Mouse (Mus musculus) MEL (cell line): ENCODE measurements at regions not wholly inside any gene's neighbourhood (a gene's known extent, or its start where the extent isn't known, plus 50 kb on each side); places are given as distances from the start of the nearest gene placed in this dataset.
A peak's percentile ranks its signal among the peaks of the same experiment; 100 is the strongest.

Source experiments
- DNase-seq: peaks from one replicate; pipeline ENCODE4 v3.0.0; 2011; ENCODE audit warnings: low read depth, low spot score
- H3K27ac ChIP-seq: 2 replicates; pipeline ENCODE4 v1.5.1; 2012; ENCODE audit warnings: low read depth, mild to moderate bottlenecking, control low read depth, low read length, moderate library complexity; ENCODE audit not compliant: control insufficient read depth
- H3K27me3 ChIP-seq, 2 experiments: fragments of 150-350 bp in 1 of 2; sonication (generic) in 1 of 2; 2 replicates each; pipeline ENCODE4 v1.6.1; 2012; ENCODE audit warnings: low read length in 2 of 2, mild to moderate bottlenecking in 2 of 2, improper control_type of control experiment in 1 of 2, moderate library complexity in 1 of 2; ENCODE audit not compliant: insufficient read depth in 2 of 2, control insufficient read depth in 1 of 2
- H3K36me3 ChIP-seq, 2 experiments: 2 replicates each; pipeline ENCODE4 v1.6.1; 2012 to 2014; ENCODE audit warnings: low read length in 2 of 2, improper control_type of control experiment in 1 of 2, inconsistent platforms in 1 of 2, mild to moderate bottlenecking in 1 of 2; ENCODE audit not compliant: insufficient read depth in 2 of 2, control insufficient read depth in 1 of 2
- H3K4me1 ChIP-seq, 2 experiments: fragments of 150-350 bp in 1 of 2; sonication (generic) in 1 of 2; 2 replicates each; pipeline ENCODE4 v1.6.1; 2012; ENCODE audit warnings: low read length in 2 of 2, improper control_type of control experiment in 1 of 2, mild to moderate bottlenecking in 1 of 2; ENCODE audit not compliant: insufficient read depth in 2 of 2, control insufficient read depth in 1 of 2
- H3K4me3 ChIP-seq, 2 experiments: fragments of 150-350 bp in 1 of 2; sonication (generic) in 1 of 2; 2 replicates each; pipeline ENCODE4 v1.5.1; 2012; ENCODE audit warnings: low read depth in 2 of 2, low read length in 2 of 2, mild to moderate bottlenecking in 2 of 2, moderate library complexity in 2 of 2, control low read depth in 1 of 2, improper control_type of control experiment in 1 of 2; ENCODE audit not compliant: control insufficient read depth in 1 of 2, insufficient read depth in 1 of 2
- H3K79me2 ChIP-seq: 2 replicates; pipeline ENCODE4 v1.6.1; 2012; ENCODE audit warnings: mild to moderate bottlenecking, low read length, moderate library complexity; ENCODE audit not compliant: control insufficient read depth, poor library complexity, insufficient read depth
- H3K9ac ChIP-seq: 2 replicates; pipeline ENCODE4 v1.6.1; 2012; ENCODE audit warnings: low read depth, mild to moderate bottlenecking, control low read depth, low read length, moderate library complexity; ENCODE audit not compliant: control insufficient read depth, poor library complexity, severe bottlenecking
- H3K9me3 ChIP-seq: fragments of 150-350 bp; sonication (generic); replicated peaks from 2 replicates; pipeline ENCODE4 v1.6.1; 2012; ENCODE audit warnings: mild to moderate bottlenecking, low read length, improper control_type of control experiment, moderate library complexity; ENCODE audit not compliant: insufficient read depth
- BHLHE40 ChIP-seq: IDR thresholded peaks from 2 replicates; pipeline ENCODE4 v1.6.1; 2012; ENCODE audit warnings: low read depth, mild to moderate bottlenecking, inconsistent platforms, low read length, improper control_type of control experiment, borderline replicate concordance
- ELF1 ChIP-seq: IDR thresholded peaks from 2 replicates; pipeline ENCODE4 v1.6.1; 2014; ENCODE audit warnings: low read depth, mild to moderate bottlenecking, inconsistent platforms, low read length, improper control_type of control experiment, moderate library complexity
- EP300 ChIP-seq, 2 experiments: IDR thresholded peaks; 2 replicates each; pipeline ENCODE4 v1.6.1; 2011; ENCODE audit warnings: improper control_type of control experiment in 2 of 2, low read length in 2 of 2, low read depth in 1 of 2, mild to moderate bottlenecking in 1 of 2
- ETS1 ChIP-seq: IDR thresholded peaks from 2 replicates; pipeline ENCODE4 v1.6.1; 2012; ENCODE audit warnings: low read depth, mild to moderate bottlenecking, inconsistent platforms, low read length, improper control_type of control experiment, moderate library complexity
- GABPA ChIP-seq: IDR thresholded peaks from 2 replicates; pipeline ENCODE4 v1.6.1; 2012; ENCODE audit warnings: low read depth, mild to moderate bottlenecking, inconsistent platforms, low read length, improper control_type of control experiment, moderate library complexity
- MAX ChIP-seq: IDR thresholded peaks from 2 replicates; pipeline ENCODE4 v1.6.1; 2011; ENCODE audit warnings: low read length, improper control_type of control experiment
- MAZ ChIP-seq: IDR thresholded peaks from 2 replicates; pipeline ENCODE4 v1.6.1; 2012; ENCODE audit warnings: low read depth, mild to moderate bottlenecking, inconsistent platforms, low read length, improper control_type of control experiment
- POLR2A ChIP-seq, 2 experiments: IDR thresholded peaks; 2 replicates each; pipeline ENCODE4 v1.6.1; 2011 to 2012; ENCODE audit warnings: low read length in 2 of 2, mild to moderate bottlenecking in 2 of 2, control low read depth in 1 of 2, improper control_type of control experiment in 1 of 2, low read depth in 1 of 2, moderate library complexity in 1 of 2; ENCODE audit not compliant: control insufficient read depth in 1 of 2, insufficient read depth in 1 of 2, poor library complexity in 1 of 2
- SMC3 ChIP-seq: IDR thresholded peaks from 2 replicates; pipeline ENCODE4 v1.6.1; 2011; ENCODE audit warnings: low read depth, low read length, improper control_type of control experiment
- UBTF ChIP-seq: IDR thresholded peaks from 2 replicates; pipeline ENCODE4 v1.6.1; 2012; ENCODE audit warnings: low read depth, mild to moderate bottlenecking, inconsistent platforms, low read length, improper control_type of control experiment, moderate library complexity, borderline replicate concordance; ENCODE audit not compliant: insufficient read depth
- USF1 ChIP-seq: IDR thresholded peaks from 2 replicates; pipeline ENCODE4 v1.6.1; 2014; ENCODE audit warnings: low read depth, mild to moderate bottlenecking, inconsistent platforms, low read length, improper control_type of control experiment, moderate library complexity
- ZKSCAN1 ChIP-seq: IDR thresholded peaks from 2 replicates; pipeline ENCODE4 v1.6.1; 2012; ENCODE audit warnings: low read depth, mild to moderate bottlenecking, inconsistent platforms, low read length, improper control_type of control experiment, moderate library complexity

DNA sequence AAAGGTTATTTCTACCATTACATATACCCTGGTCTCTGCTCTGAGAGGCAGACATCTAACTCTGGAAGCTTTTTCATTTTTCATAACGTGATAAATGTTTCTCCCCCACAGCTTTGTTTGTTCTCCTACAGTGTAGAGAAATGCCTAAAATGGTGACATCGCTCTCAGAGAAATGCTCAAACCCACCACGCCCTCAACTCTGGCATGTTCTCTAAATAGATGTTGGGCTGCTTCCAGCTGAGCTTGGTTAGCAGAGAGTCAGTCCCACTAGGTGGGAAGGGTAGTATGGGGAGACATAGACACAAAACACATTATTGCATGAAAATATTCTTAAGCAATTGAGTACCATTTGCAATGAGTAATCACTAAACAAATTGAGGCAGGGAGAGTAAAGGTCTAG is 368.1 kb upstream of the Rag2 start:
- Histone ChIP-seq H3K4me3 (no peak overlapping the region), H3K9ac (no peak overlapping the region), H3K9me3 (no peaks in the 10 kb centered on the region), H3K36me3 (no peaks in the 10 kb centered on the region), H3K27ac (no peak overlapping the region)
- no peak for TF ChIP-seq POLR2A (IDR thresholded peaks at IDR 0.05; ENCODE audit: control insufficient read depth in 1 of 2, insufficient read depth in 1 of 2, low read depth in 1 of 2, low read length in 2 of 2, poor library complexity in 1 of 2)
- TF ChIP-seq ETS1 = no peak
- no peak for TF ChIP-seq MAZ
- TF ChIP-seq UBTF = no peak
- no peak for TF ChIP-seq EP300 (IDR thresholded peaks at IDR 0.05; ENCODE audit: low read depth in 1 of 2, low read length in 2 of 2)
- TF ChIP-seq ZKSCAN1 = no peak
- no peak for TF ChIP-seq ELF1
- TF ChIP-seq, all 39 proteins: peak for 0
- H3K27me3 ChIP-seq = no peaks in the 10 kb centered on the region
- no peaks in the 10 kb centered on the region for H3K4me1 ChIP-seq
- H3K79me2 ChIP-seq = no peaks in the 10 kb centered on the region
- no peak for DNase-seq

DNA sequence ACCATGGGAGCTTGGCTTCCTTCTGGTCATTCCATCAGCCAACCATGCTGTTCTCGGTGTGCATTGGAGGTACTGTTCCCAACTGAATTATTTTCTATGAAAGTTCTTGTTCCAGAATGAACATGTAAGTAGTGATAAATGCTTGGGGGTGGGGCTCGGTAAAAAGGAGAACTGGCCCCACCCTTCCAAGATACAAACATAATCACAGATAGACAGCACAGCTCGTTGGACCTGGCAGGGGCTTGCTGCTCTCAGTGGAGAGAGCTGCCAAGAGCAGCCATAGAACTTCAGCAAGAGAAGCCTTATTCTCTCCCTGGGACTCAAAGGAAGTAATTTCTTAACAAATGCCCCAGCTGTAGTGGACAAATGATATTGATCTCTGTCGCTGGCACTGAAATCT is 360.6 kb upstream of the Rag2 start:
- no peaks in the 10 kb centered on the region for H3K36me3 ChIP-seq
- H3K4me3 ChIP-seq = no peak overlapping the region
- H3K27me3 ChIP-seq = no peaks in the 10 kb centered on the region
- no peaks in the 10 kb centered on the region for H3K4me1 ChIP-seq
- no peak overlapping the region for H3K27ac ChIP-seq
- no peaks in the 10 kb centered on the region for H3K9me3 ChIP-seq
- DNase-seq = peak; percentile 14
- no peak overlapping the region for H3K9ac ChIP-seq
- TF ChIP-seq USF1 (no peak), EP300 (IDR thresholded peaks at IDR 0.05; ENCODE audit: low read depth in 1 of 2, low read length in 2 of 2) (no peak), SMC3 (no peak)
- no peaks in the 10 kb centered on the region for H3K79me2 ChIP-seq

DNA sequence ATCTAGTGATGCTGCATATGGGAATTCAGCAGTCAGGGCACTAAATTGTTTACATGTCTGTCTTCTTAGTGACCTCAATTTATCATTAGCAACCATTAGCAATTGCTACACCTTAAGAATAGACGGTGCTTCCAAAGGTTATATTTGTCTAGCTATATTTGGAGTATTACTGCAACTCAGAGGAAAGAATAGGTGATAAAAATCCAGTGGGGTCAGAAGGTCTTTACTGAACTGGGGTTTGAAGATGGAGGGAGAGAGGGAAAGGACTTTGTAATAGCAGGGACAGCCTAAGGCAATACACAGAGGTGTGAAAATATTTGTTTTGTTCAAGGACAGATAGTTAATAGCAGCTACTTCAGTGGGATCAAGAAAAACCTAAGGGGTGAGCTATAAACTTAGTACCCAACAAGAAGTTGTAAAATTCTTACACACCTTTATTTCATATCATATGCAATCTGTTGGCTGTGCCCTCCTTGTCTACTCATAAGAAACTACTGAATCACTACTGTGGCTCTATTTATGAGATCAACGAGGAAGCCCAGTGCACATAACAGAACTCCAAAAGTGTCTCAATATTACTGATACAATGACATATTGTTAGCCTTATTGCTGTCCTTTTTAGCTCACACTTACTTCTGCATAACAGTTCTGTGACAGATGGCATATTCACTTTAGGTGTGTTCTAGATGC is 357.7 kb upstream of the Rag2 start:
- no peak for DNase-seq
- Histone ChIP-seq H3K4me1 (no peaks in the 10 kb centered on the region), H3K9ac (no peak overlapping the region), H3K27ac (no peak overlapping the region), H3K36me3 (no peaks in the 10 kb centered on the region), H3K4me3 (no peak overlapping the region), H3K27me3 (no peaks in the 10 kb centered on the region), H3K79me2 (no peaks in the 10 kb centered on the region), H3K9me3 (no peaks in the 10 kb centered on the region)
- TF ChIP-seq BHLHE40 (no peak), MAX (no peak), GABPA (no peak), ELF1 (no peak), UBTF (no peak)
